Mouse (Mus musculus): Measurements from ENCODE around the gene Mypn. TPM values are rescaled to one million over a fixed set of nuclear protein-coding genes. Genes with fewer than 3 reads are reported as not detected.

Mypn gene
- polyA plus RNA-seq (2014; fragmentation: Nextera tagmentation; extraction: Ambion mirVana), result 0.12 TPM in 1 of 2 replicates, not detected in the other

DNA sequence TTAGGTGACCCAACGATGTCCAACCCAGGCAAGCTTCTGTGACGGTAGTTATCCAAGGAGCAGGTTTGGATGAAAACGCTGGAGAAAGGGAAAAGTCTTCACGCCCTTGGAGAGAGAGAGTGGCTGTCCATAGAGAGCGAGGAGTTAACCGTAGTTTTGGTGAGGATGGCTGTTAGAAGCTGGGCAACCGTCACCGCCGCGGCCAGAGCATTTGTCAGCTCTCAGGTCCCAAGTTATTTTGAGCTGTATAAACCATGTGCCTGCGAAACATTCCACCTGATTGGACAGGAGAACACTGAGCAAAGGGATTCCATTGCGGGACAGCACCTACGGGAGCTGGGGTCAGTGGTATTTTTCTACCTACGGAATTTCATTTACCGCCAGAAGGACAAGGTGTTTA, at the start of gene Mypn:
Mypn (minus strand) TSS at position 225 of the 400 bp plus-strand sequence.
- 90% methylated on average over 15 of the region's 15 CpGs for WGBS
- Histone ChIP-seq H3K27me3 (ENCODE audit: control insufficient read depth, insufficient read depth, low read length) (no peaks in the 10 kb centered on the region), H3K4me1 (ENCODE audit: control insufficient read depth, insufficient read depth, low read length) (no peaks in the 10 kb centered on the region), H3K36me3 (ENCODE audit: control insufficient read depth, insufficient read depth, low read length) (no peaks in the 10 kb centered on the region), H3K4me3 (ENCODE audit: low read depth, low read length) (no peak within 1 kb of the TSS), H3K9me3 (ENCODE audit: control insufficient read depth, low read length) (no peaks in the 10 kb centered on the region), H3K4me2 (no peak within 1 kb of the TSS), H3K9ac (ENCODE audit: low read length) (no peak within 1 kb of the TSS), H3K27ac (ENCODE audit: low read depth, low read length) (no peak within 1 kb of the TSS)
- DNase-seq (ENCODE audit: low spot score, missing footprints) (no peak), ATAC-seq (ENCODE audit: low FRiP score) (no peak)

DNA sequence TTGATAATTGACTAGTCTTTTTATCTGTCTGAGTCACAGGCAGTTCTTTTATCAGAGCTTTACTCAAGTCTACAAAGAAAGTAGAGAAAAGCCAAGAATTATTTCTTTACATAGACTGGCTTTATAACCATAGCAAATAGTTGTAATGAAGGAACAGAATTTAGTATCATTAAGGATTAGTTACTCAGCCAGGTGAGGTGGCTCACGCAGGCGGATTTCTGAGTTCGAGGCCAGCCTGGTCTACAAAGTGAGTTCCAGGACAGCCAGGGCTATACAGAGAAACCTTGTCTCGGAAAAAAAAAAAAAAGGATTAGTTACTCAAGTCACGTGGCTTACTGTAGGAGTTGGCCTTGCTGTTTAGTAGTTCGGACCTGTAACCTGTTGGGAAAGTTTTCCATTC, 44.7 kb upstream of the Mypn start:
- peaks cover 2% of the 10 kb centered on the region; the same call in 1 of the 2 replicates for H3K36me3 ChIP-seq (ENCODE audit: control insufficient read depth, insufficient read depth, low read length)
- no peaks in the 10 kb centered on the region for H3K9me3 ChIP-seq (ENCODE audit: control insufficient read depth, low read length)
- H3K9ac ChIP-seq (ENCODE audit: low read length), result no peak overlapping the region
- H3K27ac ChIP-seq (ENCODE audit: low read depth, low read length), result no peak overlapping the region
- WGBS, result 91% methylated on average over 6 of the region's 6 CpGs
- no peak overlapping the region for H3K4me2 ChIP-seq
- ATAC-seq (ENCODE audit: low FRiP score), result no peak
- no peaks in the 10 kb centered on the region for H3K4me1 ChIP-seq (ENCODE audit: control insufficient read depth, insufficient read depth, low read length)
- no peaks in the 10 kb centered on the region for H3K27me3 ChIP-seq (ENCODE audit: control insufficient read depth, insufficient read depth, low read length)
- DNase-seq (ENCODE audit: low spot score, missing footprints), result peak; percentile 61
- no peak overlapping the region for H3K4me3 ChIP-seq (ENCODE audit: low read depth, low read length)

DNA sequence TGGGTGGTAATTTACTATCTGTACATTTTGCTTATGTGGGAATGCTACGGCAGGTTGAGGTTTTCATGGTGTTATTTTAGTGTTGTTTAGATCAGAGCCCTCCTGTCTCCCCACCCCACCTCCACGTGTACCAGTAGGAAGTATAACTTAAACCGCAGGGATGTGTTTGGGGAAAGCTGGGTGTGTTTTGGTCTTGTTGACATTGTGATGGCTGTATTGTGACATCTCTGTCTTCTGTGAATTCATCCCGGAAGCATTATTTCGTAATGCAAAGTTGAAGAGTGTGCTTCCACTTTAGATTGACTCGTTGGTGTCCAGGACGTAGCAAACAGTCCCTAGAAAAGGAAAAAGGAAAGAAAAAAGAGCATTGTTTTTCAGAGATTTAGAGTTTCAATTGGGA, 43.7 kb upstream of the Mypn start:
- Histone ChIP-seq H3K9ac (ENCODE audit: low read length) (no peak overlapping the region), H3K36me3 (ENCODE audit: control insufficient read depth, insufficient read depth, low read length) (peaks cover 2% of the 10 kb centered on the region; the same call in 1 of the 2 replicates), H3K4me3 (ENCODE audit: low read depth, low read length) (no peak overlapping the region), H3K27me3 (ENCODE audit: control insufficient read depth, insufficient read depth, low read length) (no peaks in the 10 kb centered on the region), H3K27ac (ENCODE audit: low read depth, low read length) (no peak overlapping the region), H3K9me3 (ENCODE audit: control insufficient read depth, low read length) (no peaks in the 10 kb centered on the region), H3K4me1 (ENCODE audit: control insufficient read depth, insufficient read depth, low read length) (peaks cover 6% of the 10 kb centered on the region), H3K4me2 (no peak overlapping the region)
- WGBS, result 91% methylated on average over 7 of the region's 7 CpGs
- no peak for ATAC-seq (ENCODE audit: low FRiP score)
- no peak for DNase-seq (ENCODE audit: low spot score, missing footprints)

- no peak overlapping the region for H3K27ac ChIP-seq (ENCODE audit: low read depth, low read length)
- ATAC-seq (ENCODE audit: low FRiP score) (no peak), DNase-seq (ENCODE audit: low spot score, missing footprints) (peak; percentile 37)
- 91% methylated on average over 3 of the region's 3 CpGs for WGBS
- H3K9ac ChIP-seq (ENCODE audit: low read length), result no peak overlapping the region
- peaks cover 2% of the 10 kb centered on the region; the same call in 1 of the 2 replicates for H3K36me3 ChIP-seq (ENCODE audit: control insufficient read depth, insufficient read depth, low read length)
- H3K4me2 ChIP-seq, result no peak overlapping the region
- H3K4me3 ChIP-seq (ENCODE audit: low read depth, low read length), result no peak overlapping the region
- H3K9me3 ChIP-seq (ENCODE audit: control insufficient read depth, low read length), result no peaks in the 10 kb centered on the region
- H3K27me3 ChIP-seq (ENCODE audit: control insufficient read depth, insufficient read depth, low read length), result no peaks in the 10 kb centered on the region
- H3K4me1 ChIP-seq (ENCODE audit: control insufficient read depth, insufficient read depth, low read length), result peaks cover 6% of the 10 kb centered on the region
These were observed 42.1 kb upstream of the Mypn start for GRCm38 (mm10) chr10:63245846-63246245.

DNA sequence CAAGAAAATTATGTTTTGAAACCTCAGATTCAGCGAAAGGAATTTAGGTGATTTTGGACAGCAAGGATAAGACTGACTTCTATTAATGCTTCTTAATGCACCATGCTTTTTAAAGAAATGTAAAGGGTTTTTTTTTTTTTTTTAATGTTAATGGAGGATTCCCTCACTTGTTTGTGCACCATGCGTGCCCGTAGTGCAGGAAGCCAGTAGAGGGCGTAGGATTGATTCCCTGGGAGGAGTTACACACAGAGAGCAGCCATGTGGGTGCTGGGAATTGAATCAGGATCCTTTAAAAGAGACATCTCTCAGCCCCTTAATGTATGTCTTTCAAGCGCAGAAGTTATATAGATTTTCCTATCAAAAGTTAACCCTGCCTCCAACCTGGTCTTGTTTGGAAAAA, 41.0 kb upstream of the Mypn start:
- Histone ChIP-seq H3K36me3 (ENCODE audit: control insufficient read depth, insufficient read depth, low read length) (no peaks in the 10 kb centered on the region), H3K4me3 (ENCODE audit: low read depth, low read length) (peak overlapping the region; percentile 92), H3K27ac (ENCODE audit: low read depth, low read length) (no peak overlapping the region; the same call in 1 of the 2 replicates), H3K27me3 (ENCODE audit: control insufficient read depth, insufficient read depth, low read length) (no peaks in the 10 kb centered on the region), H3K9ac (ENCODE audit: low read length) (peak overlapping the region; percentile 94), H3K4me2 (peak overlapping the region; percentile 63), H3K4me1 (ENCODE audit: control insufficient read depth, insufficient read depth, low read length) (peaks cover 6% of the 10 kb centered on the region), H3K9me3 (ENCODE audit: control insufficient read depth, low read length) (no peaks in the 10 kb centered on the region)
- ATAC-seq (ENCODE audit: low FRiP score) (no peak), DNase-seq (ENCODE audit: low spot score, missing footprints) (peak; percentile 86)
- 13% methylated on average over 5 of the region's 5 CpGs for WGBS

GRCm38 (mm10) chr10:63244055-63244671, 40.4 kb upstream of the Mypn start:
- no peaks in the 10 kb centered on the region for H3K9me3 ChIP-seq (ENCODE audit: control insufficient read depth, low read length)
- H3K4me1 ChIP-seq (ENCODE audit: control insufficient read depth, insufficient read depth, low read length), result peaks cover 6% of the 10 kb centered on the region
- H3K4me3 ChIP-seq (ENCODE audit: low read depth, low read length), result peak overlapping the region; percentile 92
- ATAC-seq (ENCODE audit: low FRiP score), result peak; percentile 86
- H3K27me3 ChIP-seq (ENCODE audit: control insufficient read depth, insufficient read depth, low read length), result no peaks in the 10 kb centered on the region
- H3K27ac ChIP-seq (ENCODE audit: low read depth, low read length), result peak overlapping the region; percentile 92
- no peaks in the 10 kb centered on the region for H3K36me3 ChIP-seq (ENCODE audit: control insufficient read depth, insufficient read depth, low read length)
- peak overlapping the region; percentile 63 for H3K4me2 ChIP-seq
- no peak for DNase-seq (ENCODE audit: low spot score, missing footprints)
- H3K9ac ChIP-seq (ENCODE audit: low read length), result peak overlapping the region; percentile 94
- under 1% methylated on average over 37 of the region's 41 CpGs for WGBS

DNA sequence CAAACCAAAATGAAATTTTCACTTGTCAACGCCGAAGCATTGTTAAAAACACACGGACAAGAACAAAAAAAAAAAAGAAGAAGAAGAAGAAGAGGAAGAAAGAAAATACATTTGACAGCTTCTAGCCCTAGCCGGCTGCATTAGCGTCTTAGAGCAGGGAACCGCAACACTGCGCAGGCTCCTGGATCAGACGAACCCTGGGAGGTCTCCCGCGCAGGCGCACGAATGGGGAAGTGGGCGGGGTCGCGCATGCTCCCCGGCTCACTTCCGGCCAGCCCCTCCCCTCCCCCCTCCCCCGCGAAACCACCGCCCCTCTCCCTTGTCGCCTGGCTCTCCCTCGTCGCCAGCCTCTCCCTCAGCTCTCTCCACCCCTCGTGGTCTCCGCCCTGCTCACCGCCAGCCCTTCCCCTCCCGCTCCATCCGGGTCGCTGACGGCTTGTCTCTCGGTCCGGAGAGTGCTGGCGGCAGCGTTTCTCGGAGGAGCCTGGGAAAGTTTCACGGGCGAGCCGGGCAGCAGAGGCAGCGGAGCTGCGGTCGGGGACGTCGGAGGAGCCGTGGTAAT, 39.8 kb upstream of the Mypn start, which contains the start of gene Herc4:
Herc4 (plus strand) TSS at position 318 of the 562 bp plus-strand sequence.
- Histone ChIP-seq H3K36me3 (ENCODE audit: control insufficient read depth, insufficient read depth, low read length) (no peaks in the 10 kb centered on the region), H3K9me3 (ENCODE audit: control insufficient read depth, low read length) (no peaks in the 10 kb centered on the region), H3K27me3 (ENCODE audit: control insufficient read depth, insufficient read depth, low read length) (no peaks in the 10 kb centered on the region), H3K4me1 (ENCODE audit: control insufficient read depth, insufficient read depth, low read length) (peaks cover 6% of the 10 kb centered on the region), H3K9ac (ENCODE audit: low read length) (peak within 1 kb of the TSS; percentile 94), H3K4me3 (ENCODE audit: low read depth, low read length) (peak within 1 kb of the TSS; percentile 92), H3K27ac (ENCODE audit: low read depth, low read length) (peak within 1 kb of the TSS; percentile 92), H3K4me2 (peak within 1 kb of the TSS; percentile 63)
- under 1% methylated on average over 37 of the region's 44 CpGs for WGBS
- ATAC-seq (ENCODE audit: low FRiP score) (peak; percentile 99), DNase-seq (ENCODE audit: low spot score, missing footprints) (peak; percentile 99)

GRCm38 (mm10) chr10:63242798-63243435, 39.2 kb upstream of the Mypn start:
- Histone ChIP-seq H3K9me3 (ENCODE audit: control insufficient read depth, low read length) (no peaks in the 10 kb centered on the region), H3K27me3 (ENCODE audit: control insufficient read depth, insufficient read depth, low read length) (no peaks in the 10 kb centered on the region), H3K9ac (ENCODE audit: low read length) (peak overlapping the region; percentile 48), H3K27ac (ENCODE audit: low read depth, low read length) (no peak overlapping the region), H3K36me3 (ENCODE audit: control insufficient read depth, insufficient read depth, low read length) (no peaks in the 10 kb centered on the region), H3K4me3 (ENCODE audit: low read depth, low read length) (peak overlapping the region; percentile 92), H3K4me1 (ENCODE audit: control insufficient read depth, insufficient read depth, low read length) (peaks cover 6% of the 10 kb centered on the region), H3K4me2 (peak overlapping the region; percentile 44)
- ATAC-seq (ENCODE audit: low FRiP score), result no peak
- 29% methylated on average over 12 of the region's 12 CpGs for WGBS
- peak; percentile 87 for DNase-seq (ENCODE audit: low spot score, missing footprints)

GRCm38 (mm10) chr10:63240868-63241271, 37.1 kb upstream of the Mypn start:
- peaks cover 6% of the 10 kb centered on the region for H3K4me1 ChIP-seq (ENCODE audit: control insufficient read depth, insufficient read depth, low read length)
- DNase-seq (ENCODE audit: low spot score, missing footprints) (no peak), ATAC-seq (ENCODE audit: low FRiP score) (no peak)
- no peaks in the 10 kb centered on the region for H3K36me3 ChIP-seq (ENCODE audit: control insufficient read depth, insufficient read depth, low read length)
- H3K9me3 ChIP-seq (ENCODE audit: control insufficient read depth, low read length), result no peaks in the 10 kb centered on the region
- no peaks in the 10 kb centered on the region for H3K27me3 ChIP-seq (ENCODE audit: control insufficient read depth, insufficient read depth, low read length)
- H3K4me3 ChIP-seq (ENCODE audit: low read depth, low read length), result no peak overlapping the region
- 67% methylated on average over 2 of the region's 2 CpGs for WGBS
- H3K4me2 ChIP-seq, result no peak overlapping the region
- no peak overlapping the region for H3K27ac ChIP-seq (ENCODE audit: low read depth, low read length)
- H3K9ac ChIP-seq (ENCODE audit: low read length), result no peak overlapping the region
